Mouse (Mus musculus) lung, postnatal 25 days (tissue): ENCODE results near the gene Bbox1.

Experiments used
- DNase-seq: peaks from one replicate; pipeline ENCODE4 v3.0.0; 2022; ENCODE audit warnings: low spot score

Bbox1 gene

GRCm38 (mm10) chr2:110274160-110274559 lies 40.2 kb downstream of the Bbox1 start:
- peak; percentile 61 for DNase-seq

GRCm38 (mm10) chr2:110269281-110269680 lies 45.1 kb downstream of the Bbox1 start:
- peak; percentile 12 for DNase-seq

- no peak for DNase-seq
These were observed 82.1 kb downstream of the Bbox1 start for GRCm38 (mm10) chr2:110232252-110232651.

- DNase-seq, result no peak
These were observed 83.6 kb downstream of the Bbox1 start for GRCm38 (mm10) chr2:110230753-110231152.

- peak; percentile 62 for DNase-seq
These were observed 84.9 kb downstream of the Bbox1 start for GRCm38 (mm10) chr2:110229143-110230087.

GRCm38 (mm10) chr2:110226421-110226820 lies 87.9 kb downstream of the Bbox1 start:
- DNase-seq, result no peak

GRCm38 (mm10) chr2:110225969-110226368 lies 88.4 kb downstream of the Bbox1 start:
- DNase-seq, result no peak

- DNase-seq, result no peak
These were observed 91.6 kb downstream of the Bbox1 start for GRCm38 (mm10) chr2:110222793-110223192.

- no peak for DNase-seq
These were observed 93.9 kb downstream of the Bbox1 start for GRCm38 (mm10) chr2:110220492-110220891.

- no peak for DNase-seq
These were observed 98.7 kb downstream of the Bbox1 start for GRCm38 (mm10) chr2:110215685-110216058.

- no peak for DNase-seq
These were observed 99.2 kb downstream of the Bbox1 start for GRCm38 (mm10) chr2:110214991-110215684.

GRCm38 (mm10) chr2:110214278-110214677 lies 100.1 kb downstream of the Bbox1 start:
- peak; percentile 8 for DNase-seq
